Mouse (Mus musculus) lung, postnatal 0 days (tissue): ENCODE results near the gene Ttll3.
A peak's percentile ranks its signal among the peaks of the same experiment; 100 is the strongest.

Source experiments
- CTCF ChIP-seq: IDR thresholded peaks from 2 replicates; pipeline ENCODE4 v1.5.1; 2016; ENCODE audit warnings: antibody characterized with exemption, mild to moderate bottlenecking
- EP300 ChIP-seq: IDR thresholded peaks from 2 replicates; pipeline ENCODE4 v1.6.1; 2016; ENCODE audit warnings: antibody characterized with exemption, mild to moderate bottlenecking, control low read depth

DNA sequence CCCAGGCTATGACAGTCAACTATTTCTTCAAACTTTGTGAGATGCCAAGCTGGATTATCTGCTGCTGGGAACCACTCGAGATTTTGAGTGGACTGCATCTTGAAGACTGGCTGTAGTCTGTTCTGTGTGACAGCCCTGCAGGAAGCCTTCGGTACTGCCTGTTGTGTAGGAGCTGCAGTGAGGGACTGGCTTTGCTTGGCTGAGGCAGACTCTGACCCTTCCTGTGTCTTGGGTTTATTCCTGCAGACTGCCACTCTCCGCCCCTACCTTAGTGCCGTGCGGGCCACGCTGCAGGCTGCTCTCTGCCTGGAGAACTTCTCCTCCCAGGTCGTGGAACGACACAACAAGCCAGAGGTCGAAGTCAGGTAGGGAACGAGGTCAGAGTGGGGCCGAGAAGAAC is 8.6 kb upstream of the Ttll3 start:
- TF ChIP-seq EP300 (no peak), CTCF (peak; percentile 23; the same call in 1 of the 2 replicates)
